Mouse (Mus musculus) adrenal gland, postnatal 10 days (tissue): ENCODE measurements around the gene Efcab2. TPM values are rescaled to one million over a fixed set of nuclear protein-coding genes. Genes with fewer than 3 reads are reported as not detected.
"Not testable (repeated sequence)": the region's sequence is repeated elsewhere in the genome, so short reads cannot be mapped to it uniquely, and the experiment has no call there.

Source experiments
- DNase-seq: peaks from one replicate; pipeline ENCODE4 v3.0.0; 2021; ENCODE audit warnings: mixed read lengths
- total RNA-seq, 2 experiments: library from RNA; stranded (reverse); gene quantifications; 2 replicates each; pipeline ENCODE4 v1.2.3; 2021

Gene Efcab2
- total RNA-seq, 2 experiments from 2014 or later, result 2.8 to 4.6 TPM

- DNase-seq, result no peak
Observed at GRCm38 (mm10) chr1:178401960-178402359, 3.9 kb upstream of the Efcab2 start.

- DNase-seq, result peak; percentile 89
Observed at GRCm38 (mm10) chr1:178405445-178405911, 407 bp upstream of the Efcab2 start.

GRCm38 (mm10) chr1:178406765-178407645, 1.1 kb downstream of the Efcab2 start:
- no peak for DNase-seq

- DNase-seq, result no peak
Observed at GRCm38 (mm10) chr1:178407651-178408050, 1.8 kb downstream of the Efcab2 start.

GRCm38 (mm10) chr1:178408901-178409361, 3.0 kb downstream of the Efcab2 start:
- no peak for DNase-seq

GRCm38 (mm10) chr1:178413367-178413766, 7.5 kb downstream of the Efcab2 start:
- DNase-seq, result not testable (repeated sequence)

GRCm38 (mm10) chr1:178419608-178420007, 13.7 kb downstream of the Efcab2 start:
- no peak for DNase-seq

GRCm38 (mm10) chr1:178423662-178424061, 17.8 kb downstream of the Efcab2 start:
- DNase-seq, result no peak

- no peak for DNase-seq
Observed at GRCm38 (mm10) chr1:178431619-178432444, 25.9 kb downstream of the Efcab2 start.

- no peak for DNase-seq
Observed at GRCm38 (mm10) chr1:178433619-178434018, 27.7 kb downstream of the Efcab2 start.

- no peak for DNase-seq
Observed at GRCm38 (mm10) chr1:178444407-178444806, 38.5 kb downstream of the Efcab2 start.

GRCm38 (mm10) chr1:178447036-178447435, 41.2 kb downstream of the Efcab2 start:
- DNase-seq, result no peak

- DNase-seq, result peak; percentile 8
Observed at GRCm38 (mm10) chr1:178448271-178448744, 42.4 kb downstream of the Efcab2 start.

GRCm38 (mm10) chr1:178449172-178449571, 43.3 kb downstream of the Efcab2 start:
- DNase-seq, result peak; percentile 87

GRCm38 (mm10) chr1:178449933-178450332, 44.0 kb downstream of the Efcab2 start:
- DNase-seq, result no peak

- DNase-seq, result no peak
Observed at GRCm38 (mm10) chr1:178454125-178454524, 48.2 kb downstream of the Efcab2 start.

GRCm38 (mm10) chr1:178455120-178455519, 49.2 kb downstream of the Efcab2 start:
- no peak for DNase-seq

GRCm38 (mm10) chr1:178458029-178458428, 52.1 kb downstream of the Efcab2 start:
- no peak for DNase-seq

GRCm38 (mm10) chr1:178463712-178464111, 57.8 kb downstream of the Efcab2 start:
- DNase-seq, result peak; percentile 84

GRCm38 (mm10) chr1:178464140-178464539, 58.3 kb downstream of the Efcab2 start:
- DNase-seq, result no peak

GRCm38 (mm10) chr1:178467594-178467993, 61.7 kb downstream of the Efcab2 start:
- no peak for DNase-seq

- peak; percentile 15 for DNase-seq
Observed at GRCm38 (mm10) chr1:178468280-178468679, 62.4 kb downstream of the Efcab2 start.

GRCm38 (mm10) chr1:178483854-178484253, 78.0 kb downstream of the Efcab2 start:
- no peak for DNase-seq
